Mouse (Mus musculus) hindbrain, embryonic 12.5 days (tissue): ENCODE results near the gene Pdzd2. TPM values are rescaled to one million over a fixed set of nuclear protein-coding genes. Genes with fewer than 3 reads are reported as not detected.

Experiments used
- ATAC-seq: fragments of 200-750 bp; cut with Nextera tagmentation; 2 replicates; pipeline ENCODE4 v1.8.0; 2017; ENCODE audit warnings: moderate TSS enrichment; ENCODE audit not compliant: low FRiP score
- H3K27ac ChIP-seq: fragments of 300-500 bp; sonication (generic); 2 replicates; pipeline ENCODE4 v1.5.1; 2016; ENCODE audit warnings: mild to moderate bottlenecking
- H3K27me3 ChIP-seq: fragments of 300-500 bp; sonication (generic); 2 replicates; pipeline ENCODE4 v1.6.1; 2016; ENCODE audit warnings: mild to moderate bottlenecking
- H3K36me3 ChIP-seq: fragments of 300-500 bp; sonication (generic); 2 replicates; pipeline ENCODE4 v1.6.1; 2016; ENCODE audit warnings: mild to moderate bottlenecking
- H3K4me1 ChIP-seq: fragments of 300-500 bp; sonication (generic); 2 replicates; pipeline ENCODE4 v1.6.1; 2016
- H3K4me2 ChIP-seq: fragments of 300-500 bp; sonication (generic); replicated peaks from 2 replicates; pipeline ENCODE4 v1.6.1; 2016; ENCODE audit warnings: mild to moderate bottlenecking
- H3K4me3 ChIP-seq: fragments of 300-500 bp; sonication (generic); 2 replicates; pipeline ENCODE4 v1.5.1; 2016; ENCODE audit warnings: mild to moderate bottlenecking
- H3K9ac ChIP-seq: fragments of 300-500 bp; sonication (generic); 2 replicates; pipeline ENCODE4 v1.6.1; 2016; ENCODE audit warnings: mild to moderate bottlenecking, moderate library complexity
- H3K9me3 ChIP-seq: fragments of 300-500 bp; sonication (generic); replicated peaks from 2 replicates; pipeline ENCODE4 v1.6.1; 2016; ENCODE audit warnings: mild to moderate bottlenecking
- WGBS: fragments of 180-500 bp; shearing (Covaris S2); methylation state at CpG from one replicate; pipeline ENCODE4 v1.1.7; 2016; 5-methylcytosine and 5-hydroxymethylcytosine counted together
- polyA plus RNA-seq: library from polyadenylated mRNA; unstranded; fragments of >200 nt; fragmentation: Nextera tagmentation; extraction: Ambion mirVana; gene quantifications from 2 replicates; pipeline ENCODE4 v1.2.1, GENCODE M21; 2016

Gene Pdzd2
- polyA plus RNA-seq, 1 experiment from 2014 or later, result 8.7 TPM

- H3K27ac ChIP-seq, result no peak overlapping the region
- H3K27me3 ChIP-seq, result no peaks in the 10 kb centered on the region
- no peak overlapping the region for H3K9ac ChIP-seq
- peaks cover 32% of the 10 kb centered on the region for H3K36me3 ChIP-seq
- ATAC-seq, result no peak
- H3K4me2 ChIP-seq, result no peak overlapping the region
- no peaks in the 10 kb centered on the region for H3K4me1 ChIP-seq
- no peak overlapping the region for H3K4me3 ChIP-seq
- H3K9me3 ChIP-seq, result no peaks in the 10 kb centered on the region
Measured at GRCm38 (mm10) chr15:12357459-12357858, 382.3 kb downstream of the Pdzd2 start.

- Histone ChIP-seq H3K36me3 (peaks cover 39% of the 10 kb centered on the region), H3K9me3 (no peaks in the 10 kb centered on the region), H3K27ac (no peak overlapping the region), H3K4me1 (no peaks in the 10 kb centered on the region), H3K9ac (no peak overlapping the region), H3K4me2 (no peak overlapping the region), H3K27me3 (no peaks in the 10 kb centered on the region), H3K4me3 (no peak overlapping the region)
- ATAC-seq, result no peak
- WGBS, result 89% methylated on average over 7 of the region's 7 CpGs
Measured at GRCm38 (mm10) chr15:12355907-12356306, 383.8 kb downstream of the Pdzd2 start.

- WGBS, result 95% methylated on average over 6 of the region's 6 CpGs
- Histone ChIP-seq H3K36me3 (peaks cover 39% of the 10 kb centered on the region), H3K27ac (no peak overlapping the region), H3K9me3 (no peaks in the 10 kb centered on the region), H3K4me2 (no peak overlapping the region), H3K9ac (no peak overlapping the region), H3K27me3 (no peaks in the 10 kb centered on the region), H3K4me1 (no peaks in the 10 kb centered on the region), H3K4me3 (no peak overlapping the region)
- no peak for ATAC-seq
Measured at GRCm38 (mm10) chr15:12355261-12355660, 384.5 kb downstream of the Pdzd2 start.

GRCm38 (mm10) chr15:12354281-12354810 is 385.4 kb downstream of the Pdzd2 start:
- Histone ChIP-seq H3K27me3 (no peaks in the 10 kb centered on the region), H3K4me1 (no peaks in the 10 kb centered on the region), H3K9me3 (no peaks in the 10 kb centered on the region), H3K4me2 (no peak overlapping the region), H3K4me3 (no peak overlapping the region), H3K27ac (no peak overlapping the region), H3K9ac (no peak overlapping the region), H3K36me3 (peaks cover 44% of the 10 kb centered on the region)
- ATAC-seq, result no peak
- WGBS, result 94% methylated on average over 2 of the region's 2 CpGs

- Histone ChIP-seq H3K4me2 (no peak overlapping the region), H3K36me3 (peaks cover 44% of the 10 kb centered on the region), H3K4me3 (no peak overlapping the region), H3K9me3 (no peaks in the 10 kb centered on the region), H3K4me1 (no peaks in the 10 kb centered on the region), H3K27me3 (no peaks in the 10 kb centered on the region), H3K9ac (no peak overlapping the region), H3K27ac (no peak overlapping the region)
- WGBS, result 96% methylated on average over 7 of the region's 7 CpGs
- no peak for ATAC-seq
Measured at GRCm38 (mm10) chr15:12351470-12351869, 388.3 kb downstream of the Pdzd2 start.

GRCm38 (mm10) chr15:12349840-12350239 is 389.9 kb downstream of the Pdzd2 start:
- H3K27me3 ChIP-seq, result no peaks in the 10 kb centered on the region
- no peaks in the 10 kb centered on the region for H3K9me3 ChIP-seq
- peaks cover 38% of the 10 kb centered on the region for H3K36me3 ChIP-seq
- ATAC-seq, result no peak
- no peak overlapping the region for H3K4me2 ChIP-seq
- no peak overlapping the region for H3K9ac ChIP-seq
- 89% methylated on average over 5 of the region's 5 CpGs for WGBS
- H3K27ac ChIP-seq, result no peak overlapping the region
- H3K4me1 ChIP-seq, result no peaks in the 10 kb centered on the region
- no peak overlapping the region for H3K4me3 ChIP-seq

- no peak overlapping the region for H3K9ac ChIP-seq
- H3K4me3 ChIP-seq, result no peak overlapping the region
- WGBS, result 91% methylated on average over 3 of the region's 3 CpGs
- no peaks in the 10 kb centered on the region for H3K9me3 ChIP-seq
- H3K36me3 ChIP-seq, result peaks cover 35% of the 10 kb centered on the region
- no peak overlapping the region for H3K4me2 ChIP-seq
- ATAC-seq, result no peak
- H3K4me1 ChIP-seq, result no peaks in the 10 kb centered on the region
- no peaks in the 10 kb centered on the region for H3K27me3 ChIP-seq
- no peak overlapping the region for H3K27ac ChIP-seq
Measured at GRCm38 (mm10) chr15:12348950-12349349, 390.8 kb downstream of the Pdzd2 start.

GRCm38 (mm10) chr15:12346916-12347315 is 392.8 kb downstream of the Pdzd2 start:
- Histone ChIP-seq H3K27me3 (no peaks in the 10 kb centered on the region), H3K36me3 (peaks cover 30% of the 10 kb centered on the region), H3K9ac (no peak overlapping the region), H3K4me2 (no peak overlapping the region), H3K4me1 (no peaks in the 10 kb centered on the region), H3K27ac (no peak overlapping the region), H3K4me3 (no peak overlapping the region), H3K9me3 (no peaks in the 10 kb centered on the region)
- ATAC-seq, result no peak
- 97% methylated on average over 3 of the region's 3 CpGs for WGBS

GRCm38 (mm10) chr15:12341401-12341758 is 398.3 kb downstream of the Pdzd2 start:
- H3K9ac ChIP-seq, result 0 out of 2 replicates have a peak overlapping the region, but pooled peaks have one; percentile 29
- H3K36me3 ChIP-seq, result peaks cover 23% of the 10 kb centered on the region; the same call in 1 of the 2 replicates
- no peak overlapping the region for H3K4me3 ChIP-seq
- no peaks in the 10 kb centered on the region for H3K9me3 ChIP-seq
- ATAC-seq, result 0 out of 2 replicates have a peak, but pooled peaks have one; percentile 26
- no peak overlapping the region for H3K27ac ChIP-seq
- peaks cover 11% of the 10 kb centered on the region for H3K4me1 ChIP-seq
- WGBS, result 36% methylated on average over 4 of the region's 4 CpGs
- H3K4me2 ChIP-seq, result no peak overlapping the region
- H3K27me3 ChIP-seq, result no peaks in the 10 kb centered on the region

- Histone ChIP-seq H3K36me3 (peaks cover 20% of the 10 kb centered on the region; the same call in 1 of the 2 replicates), H3K27me3 (no peaks in the 10 kb centered on the region), H3K4me1 (peaks cover 11% of the 10 kb centered on the region), H3K9me3 (no peaks in the 10 kb centered on the region), H3K9ac (no peak overlapping the region), H3K4me2 (no peak overlapping the region), H3K27ac (no peak overlapping the region), H3K4me3 (no peak overlapping the region)
- WGBS, result 55% methylated on average over 5 of the region's 5 CpGs
- ATAC-seq, result no peak
Measured at GRCm38 (mm10) chr15:12340536-12341400, 399.0 kb downstream of the Pdzd2 start.

GRCm38 (mm10) chr15:12337779-12338137 is 402.0 kb downstream of the Pdzd2 start:
- peaks cover 5% of the 10 kb centered on the region; the same call in 1 of the 2 replicates for H3K36me3 ChIP-seq
- no peak for ATAC-seq
- H3K4me1 ChIP-seq, result peaks cover 11% of the 10 kb centered on the region
- H3K9ac ChIP-seq, result no peak overlapping the region
- H3K9me3 ChIP-seq, result no peaks in the 10 kb centered on the region
- no peak overlapping the region for H3K27ac ChIP-seq
- 87% methylated on average over 3 of the region's 3 CpGs for WGBS
- no peaks in the 10 kb centered on the region for H3K27me3 ChIP-seq
- H3K4me3 ChIP-seq, result no peak overlapping the region
- no peak overlapping the region for H3K4me2 ChIP-seq

- Histone ChIP-seq H3K4me1 (peaks cover 11% of the 10 kb centered on the region), H3K9me3 (no peaks in the 10 kb centered on the region), H3K36me3 (0 out of 2 replicates have a peak, but pooled peaks cover 2% of the 10 kb centered on the region), H3K27ac (no peak overlapping the region), H3K27me3 (no peaks in the 10 kb centered on the region), H3K4me3 (no peak overlapping the region), H3K4me2 (no peak overlapping the region), H3K9ac (no peak overlapping the region)
- no peak for ATAC-seq
- 90% methylated on average over 4 of the region's 4 CpGs for WGBS
Measured at GRCm38 (mm10) chr15:12337030-12337778, 402.5 kb downstream of the Pdzd2 start.
